Mouse (Mus musculus) kidney, adult 8-10 months (tissue): Measurements from ENCODE around the gene Pitpnm2.
A peak's percentile ranks its signal among the peaks of the same experiment; 100 is the strongest.

Source experiments
- DNase-seq, 2 experiments: peaks; one replicate each; pipeline ENCODE4 v3.0.0; 2022

The Pitpnm2 gene

GRCm38 (mm10) chr5:124086876-124087275, 162.7 kb downstream of the Pitpnm2 start:
- no peak for DNase-seq

- no peak for DNase-seq
Observed at GRCm38 (mm10) chr5:124085513-124085912, 164.0 kb downstream of the Pitpnm2 start.

GRCm38 (mm10) chr5:124084588-124085173, 164.9 kb downstream of the Pitpnm2 start:
- DNase-seq = peak; percentile 79 to 87

GRCm38 (mm10) chr5:124083850-124084587, 165.5 kb downstream of the Pitpnm2 start:
- DNase-seq = peak; percentile 50 to 52

GRCm38 (mm10) chr5:124082941-124083688, 166.4 kb downstream of the Pitpnm2 start:
- DNase-seq = no peak

- DNase-seq = no peak
Observed at GRCm38 (mm10) chr5:124082447-124082846, 167.1 kb downstream of the Pitpnm2 start.

GRCm38 (mm10) chr5:124079880-124080279, 169.7 kb downstream of the Pitpnm2 start:
- no peak for DNase-seq

GRCm38 (mm10) chr5:124078794-124079416, 170.7 kb downstream of the Pitpnm2 start:
- DNase-seq = no peak

GRCm38 (mm10) chr5:124077856-124078460, 171.6 kb downstream of the Pitpnm2 start:
- no peak for DNase-seq

- DNase-seq = no peak
Observed at GRCm38 (mm10) chr5:124077241-124077640, 172.3 kb downstream of the Pitpnm2 start.

GRCm38 (mm10) chr5:124076559-124076958, 173.0 kb downstream of the Pitpnm2 start:
- DNase-seq = no peak

GRCm38 (mm10) chr5:124075716-124076115, 173.8 kb downstream of the Pitpnm2 start:
- DNase-seq = no peak

- no peak for DNase-seq
Observed at GRCm38 (mm10) chr5:124074845-124075307, 174.7 kb downstream of the Pitpnm2 start.

GRCm38 (mm10) chr5:124073682-124074081, 175.9 kb downstream of the Pitpnm2 start:
- no peak for DNase-seq

- DNase-seq = no peak
Observed at GRCm38 (mm10) chr5:124069657-124070056, 179.9 kb downstream of the Pitpnm2 start.
